Mouse (Mus musculus) spleen, adult 2 months (tissue): ENCODE results near the gene Ucp1.

ENCODE experiments used
- CTCF ChIP-seq: fragments of 200-500 bp; IDR thresholded peaks from 2 replicates; pipeline ENCODE4 v1.5.1; 2011; ENCODE audit warnings: mild to moderate bottlenecking, inconsistent platforms; ENCODE audit not compliant: insufficient read depth, insufficient read length, insufficient replicate concordance; ENCODE audit errors: extremely low read depth
- POLR2A ChIP-seq: fragments of 200-500 bp; IDR thresholded peaks from 2 replicates; pipeline ENCODE4 v1.6.1; 2011; ENCODE audit warnings: low read depth, low read length, inconsistent platforms

DNA sequence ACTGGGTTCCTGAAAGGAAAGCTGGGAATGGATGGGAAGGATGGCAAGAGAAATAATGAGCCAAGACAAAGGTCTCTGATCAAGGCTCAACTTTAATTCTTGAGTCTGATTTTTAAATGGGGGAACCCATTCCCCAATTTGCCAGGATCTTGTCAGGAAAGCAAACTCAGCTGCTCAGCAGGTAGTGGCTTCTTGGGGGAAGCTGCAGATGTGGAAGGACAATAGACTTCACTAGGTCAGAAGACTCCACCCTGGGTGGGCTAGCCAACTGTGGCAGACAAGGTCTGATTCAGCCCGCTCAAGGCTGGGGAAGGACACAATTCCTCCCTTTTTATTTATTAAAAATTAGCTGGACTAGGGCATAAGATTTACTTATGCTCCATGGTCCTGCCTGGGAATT, 14.8 kb downstream of the Ucp1 start:
- no peak for TF ChIP-seq CTCF
- TF ChIP-seq POLR2A: no peak
